Mouse (Mus musculus) heart, postnatal 0 days (tissue): ENCODE data around the gene Cox8a. TPM values are rescaled to one million over a fixed set of nuclear protein-coding genes. Genes with fewer than 3 reads are reported as not detected.

Source experiments
- ATAC-seq: fragments of 200-750 bp; cut with Nextera tagmentation; 2 replicates; pipeline ENCODE4 v1.8.0; 2017; ENCODE audit warnings: low read depth, moderate number of reproducible peaks, moderate library complexity; ENCODE audit not compliant: insufficient read depth
- DNase-seq: peaks from one replicate; pipeline ENCODE4 v3.0.0-alpha.2; 2016; ENCODE audit warnings: low spot score
- H3K27ac ChIP-seq: fragments of 300-500 bp; sonication (generic); 2 replicates; pipeline ENCODE4 v1.5.1; 2014; ENCODE audit warnings: low read depth, mild to moderate bottlenecking
- H3K27me3 ChIP-seq: fragments of 300-500 bp; sonication (generic); 2 replicates; pipeline ENCODE4 v1.6.1; 2014; ENCODE audit warnings: low read length, mixed read lengths; ENCODE audit not compliant: control insufficient read depth, insufficient read depth
- H3K36me3 ChIP-seq: fragments of 300-500 bp; sonication (generic); replicated peaks from 2 replicates; pipeline ENCODE4 v1.6.1; 2014; ENCODE audit warnings: low read length, mixed read lengths; ENCODE audit not compliant: control insufficient read depth, insufficient read depth
- H3K4me1 ChIP-seq: fragments of 300-500 bp; sonication (generic); 2 replicates; pipeline ENCODE4 v1.6.1; 2014; ENCODE audit warnings: antibody characterized with exemption; ENCODE audit not compliant: control insufficient read depth, insufficient read depth
- H3K4me2 ChIP-seq: fragments of 300-500 bp; sonication (generic); 2 replicates; pipeline ENCODE4 v1.6.1; 2014; ENCODE audit warnings: low read depth, mild to moderate bottlenecking, low read length, moderate library complexity
- H3K4me3 ChIP-seq: fragments of 300-500 bp; sonication (generic); 2 replicates; pipeline ENCODE4 v1.5.1; 2014; ENCODE audit warnings: low read depth, low read length
- H3K9ac ChIP-seq: fragments of 300-500 bp; sonication (generic); replicated peaks from 2 replicates; pipeline ENCODE4 v1.6.1; 2014; ENCODE audit warnings: low read depth, low read length, mixed read lengths
- H3K9me3 ChIP-seq: fragments of 300-500 bp; sonication (generic); replicated peaks from 2 replicates; pipeline ENCODE4 v1.6.1; 2016; ENCODE audit warnings: low read length; ENCODE audit not compliant: control insufficient read depth
- CTCF ChIP-seq: IDR thresholded peaks from 2 replicates; pipeline ENCODE4 v1.5.1; 2016; ENCODE audit warnings: antibody characterized with exemption, control low read depth, low read depth
- EP300 ChIP-seq: IDR thresholded peaks from 2 replicates; pipeline ENCODE4 v1.6.1; 2016; ENCODE audit warnings: antibody characterized with exemption, low read depth
- WGBS: fragments of 180-500 bp; shearing (Covaris S2); extraction: QIAGEN DNeasy Blood & Tissue Kit; methylation state at CpG from one replicate; pipeline ENCODE4 v1.1.7; 2014; 5-methylcytosine and 5-hydroxymethylcytosine counted together
- polyA plus RNA-seq: library from polyadenylated mRNA; unstranded; fragments of >200 nt; fragmentation: Nextera tagmentation; extraction: Ambion mirVana; gene quantifications from 2 replicates; pipeline ENCODE4 v1.2.1, GENCODE M21; 2015
- total RNA-seq: library from RNA; depleted of rRNA; stranded (reverse); fragments of >200 nt; gene quantifications from 2 replicates; pipeline ENCODE4 v1.2.3, GENCODE M21; 2014; ENCODE audit warnings: low replicate concordance

Gene Cox8a
- total and polyA plus RNA-seq, 2 experiments from 2014 or later: 1,841 to 3,012 TPM

- Histone ChIP-seq H3K9ac (no peak overlapping the region), H3K27ac (no peak overlapping the region)
- no peak for DNase-seq
Measured at GRCm38 (mm10) chr19:7182273-7182949, 35.0 kb downstream of the Cox8a start.

GRCm38 (mm10) chr19:7181496-7181895, 35.9 kb downstream of the Cox8a start:
- no peak for ATAC-seq
- H3K4me3 ChIP-seq: no peak overlapping the region
- no peak overlapping the region for H3K27ac ChIP-seq
- H3K4me1 ChIP-seq: peaks cover 26% of the 10 kb centered on the region
- WGBS: 64% methylated on average over 7 of the region's 7 CpGs
- H3K27me3 ChIP-seq: peaks cover 3% of the 10 kb centered on the region; the same call in 1 of the 2 replicates
- H3K36me3 ChIP-seq: no peaks in the 10 kb centered on the region
- no peaks in the 10 kb centered on the region for H3K9me3 ChIP-seq
- H3K9ac ChIP-seq: no peak overlapping the region
- H3K4me2 ChIP-seq: no peak overlapping the region
- DNase-seq: no peak
- no peak for TF ChIP-seq EP300
- no peak for TF ChIP-seq CTCF

More at GRCm38 (mm10) chr19:7182273-7182949, 35.0 kb downstream of the Cox8a start:
- ATAC-seq: peak; percentile 71
- H3K4me3 ChIP-seq: peak overlapping the region; percentile 23; the same call in 1 of the 2 replicates
- no peaks in the 10 kb centered on the region for H3K9me3 ChIP-seq
- H3K4me2 ChIP-seq: peak overlapping the region; percentile 38
- peaks cover 3% of the 10 kb centered on the region; the same call in 1 of the 2 replicates for H3K27me3 ChIP-seq
- peaks cover 26% of the 10 kb centered on the region for H3K4me1 ChIP-seq
- H3K36me3 ChIP-seq: no peaks in the 10 kb centered on the region
- 3% methylated on average over 23 of the region's 23 CpGs for WGBS
- TF ChIP-seq EP300 (no peak), CTCF (no peak)

GRCm38 (mm10) chr19:7180756-7181405, 36.5 kb downstream of the Cox8a start:
- Histone ChIP-seq H3K27me3 (peaks cover 3% of the 10 kb centered on the region; the same call in 1 of the 2 replicates), H3K4me3 (no peak overlapping the region), H3K4me1 (peaks cover 26% of the 10 kb centered on the region), H3K9ac (no peak overlapping the region), H3K36me3 (no peaks in the 10 kb centered on the region), H3K27ac (no peak overlapping the region), H3K4me2 (no peak overlapping the region), H3K9me3 (no peaks in the 10 kb centered on the region)
- 70% methylated on average over 8 of the region's 8 CpGs for WGBS
- TF ChIP-seq EP300: no peak
- TF ChIP-seq CTCF: no peak
- DNase-seq: no peak
- ATAC-seq: no peak

- Histone ChIP-seq H3K4me1 (peaks cover 26% of the 10 kb centered on the region), H3K4me3 (no peak overlapping the region), H3K4me2 (no peak overlapping the region), H3K36me3 (no peaks in the 10 kb centered on the region), H3K27ac (no peak overlapping the region), H3K9ac (no peak overlapping the region), H3K27me3 (peaks cover 3% of the 10 kb centered on the region; the same call in 1 of the 2 replicates), H3K9me3 (no peaks in the 10 kb centered on the region)
- WGBS: 30% methylated on average over 3 of the region's 3 CpGs
- DNase-seq (no peak), ATAC-seq (no peak)
- TF ChIP-seq EP300: no peak
- TF ChIP-seq CTCF: no peak
Measured at GRCm38 (mm10) chr19:7178841-7179452, 38.5 kb downstream of the Cox8a start.

GRCm38 (mm10) chr19:7177804-7178511, 39.5 kb downstream of the Cox8a start:
- Histone ChIP-seq H3K4me3 (no peak overlapping the region), H3K4me1 (peaks cover 26% of the 10 kb centered on the region), H3K9ac (no peak overlapping the region), H3K9me3 (no peaks in the 10 kb centered on the region), H3K4me2 (no peak overlapping the region), H3K36me3 (no peaks in the 10 kb centered on the region), H3K27me3 (peaks cover 3% of the 10 kb centered on the region; the same call in 1 of the 2 replicates), H3K27ac (no peak overlapping the region)
- no peak for ATAC-seq
- no peak for DNase-seq
- 69% methylated on average over 13 of the region's 13 CpGs for WGBS
- no peak for TF ChIP-seq EP300
- TF ChIP-seq CTCF: no peak
